Mouse (Mus musculus) ZHBTc4 (cell line): ENCODE data around the gene Ocln.

Experiments used
- DNase-seq: peaks from one replicate; pipeline ENCODE4 v3.0.0-alpha.2; 2011; ENCODE audit warnings: low read depth, low spot score

Ocln gene

DNA sequence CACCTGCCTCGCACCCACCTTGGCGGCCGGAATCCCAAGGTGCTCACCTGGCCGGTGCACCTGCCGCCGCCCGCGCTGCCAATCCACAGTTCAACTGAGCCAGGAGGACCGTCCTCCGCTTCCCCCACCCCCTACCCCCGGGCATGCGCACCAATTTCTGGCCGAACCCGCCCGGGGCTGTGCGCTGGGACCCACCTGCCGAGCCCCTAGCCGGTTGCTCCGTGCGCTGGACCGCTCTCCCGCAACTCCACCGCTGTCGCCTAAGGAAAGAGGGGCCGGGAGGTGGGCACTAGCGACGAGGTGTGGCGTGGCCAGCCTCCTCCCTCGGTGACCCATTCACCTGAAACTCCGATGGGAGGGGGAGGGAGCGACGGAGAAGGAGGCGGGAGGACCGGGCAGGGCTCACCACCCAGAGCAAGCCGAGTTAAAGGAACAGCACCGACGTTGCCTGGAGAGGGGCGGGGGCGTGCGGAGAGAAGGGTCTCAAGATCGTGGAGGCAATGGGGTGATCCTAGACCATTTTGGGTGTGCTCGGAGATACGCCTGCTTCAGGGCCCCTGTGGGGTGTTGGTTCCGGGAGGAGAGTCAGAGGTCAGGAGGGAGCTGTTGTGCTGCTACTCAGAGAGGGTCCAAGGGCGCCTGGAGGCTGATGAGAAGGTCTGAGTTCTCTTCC is at the start of gene Ocln:
Ocln (minus strand) TSS at position 350 of the 673 bp plus-strand sequence.
- DNase-seq, result peak; percentile 70

DNA sequence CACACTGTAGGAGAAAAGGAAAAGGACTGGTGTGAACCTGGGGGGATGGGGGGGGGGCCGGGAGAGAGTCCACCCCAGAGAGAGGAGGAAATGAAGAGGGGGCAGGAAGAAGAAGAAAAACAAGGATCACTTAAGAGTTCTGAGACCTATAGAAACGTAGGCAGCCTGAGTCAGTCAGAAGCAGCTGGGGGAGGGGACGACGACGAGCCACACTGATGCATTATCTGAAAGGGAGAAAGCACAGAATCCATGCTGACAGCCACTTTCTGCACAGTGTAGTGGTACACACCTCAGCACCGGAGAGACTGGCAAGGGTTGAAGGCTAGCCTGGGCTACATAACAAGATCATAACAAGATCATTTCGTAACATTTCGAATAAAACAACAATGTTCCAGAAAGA is 48.5 kb upstream of the Ocln start:
- DNase-seq, result no peak

DNA sequence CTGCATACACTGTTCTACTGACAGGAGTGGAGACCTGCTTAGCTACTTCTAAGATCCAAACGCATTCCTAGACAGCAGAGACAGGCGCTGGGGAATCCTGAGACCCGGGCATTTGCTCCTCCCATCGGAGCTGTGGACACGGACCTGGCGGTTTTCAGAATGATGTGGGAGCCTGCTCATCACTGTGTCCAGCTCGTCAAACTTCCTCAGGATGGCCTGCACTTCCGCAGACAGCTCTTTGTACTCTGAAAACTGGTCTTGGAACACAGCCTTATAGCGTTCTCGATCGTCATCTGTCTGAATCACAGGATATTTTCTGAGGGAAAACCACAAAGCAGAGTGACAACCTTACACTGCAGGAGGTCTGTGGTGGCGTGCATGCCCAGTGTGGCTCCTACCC is 47.8 kb upstream of the Ocln start:
- no peak for DNase-seq

DNA sequence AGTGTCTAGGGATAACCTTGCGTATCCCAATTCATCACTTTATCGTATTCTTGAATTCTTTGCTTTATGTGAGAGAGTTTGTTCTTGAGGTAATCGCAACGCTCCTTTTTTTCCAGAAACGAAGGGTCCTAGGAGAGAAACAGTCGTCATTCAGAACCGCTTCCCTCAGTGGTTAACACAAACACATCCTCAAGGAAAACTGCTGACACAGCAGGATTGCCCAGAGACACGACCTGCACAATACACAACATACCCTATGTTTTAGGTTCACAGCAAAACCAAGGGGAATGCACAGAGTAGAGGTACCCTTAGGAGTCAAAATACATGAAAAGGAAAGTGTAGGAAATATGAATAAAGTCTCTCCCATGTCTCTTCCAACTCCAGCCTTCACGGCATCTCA is 44.8 kb upstream of the Ocln start:
- DNase-seq, result no peak

DNA sequence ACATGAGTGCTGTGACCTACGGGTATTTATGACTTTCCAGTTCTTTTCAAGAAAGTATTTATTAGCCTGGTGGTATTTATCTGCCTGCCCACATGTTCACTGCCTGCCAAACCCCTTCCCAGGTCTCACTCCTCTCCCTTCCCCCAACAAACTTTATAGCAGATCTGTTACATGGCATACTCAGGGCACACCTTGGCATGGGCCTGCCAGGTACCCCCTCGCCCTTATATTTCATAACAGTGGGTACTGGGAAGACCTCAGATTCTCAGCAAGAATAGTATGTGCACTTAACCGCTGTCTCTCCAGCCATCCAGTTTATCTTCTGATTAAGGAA is 43.0 kb upstream of the Ocln start:
- no peak for DNase-seq

DNA sequence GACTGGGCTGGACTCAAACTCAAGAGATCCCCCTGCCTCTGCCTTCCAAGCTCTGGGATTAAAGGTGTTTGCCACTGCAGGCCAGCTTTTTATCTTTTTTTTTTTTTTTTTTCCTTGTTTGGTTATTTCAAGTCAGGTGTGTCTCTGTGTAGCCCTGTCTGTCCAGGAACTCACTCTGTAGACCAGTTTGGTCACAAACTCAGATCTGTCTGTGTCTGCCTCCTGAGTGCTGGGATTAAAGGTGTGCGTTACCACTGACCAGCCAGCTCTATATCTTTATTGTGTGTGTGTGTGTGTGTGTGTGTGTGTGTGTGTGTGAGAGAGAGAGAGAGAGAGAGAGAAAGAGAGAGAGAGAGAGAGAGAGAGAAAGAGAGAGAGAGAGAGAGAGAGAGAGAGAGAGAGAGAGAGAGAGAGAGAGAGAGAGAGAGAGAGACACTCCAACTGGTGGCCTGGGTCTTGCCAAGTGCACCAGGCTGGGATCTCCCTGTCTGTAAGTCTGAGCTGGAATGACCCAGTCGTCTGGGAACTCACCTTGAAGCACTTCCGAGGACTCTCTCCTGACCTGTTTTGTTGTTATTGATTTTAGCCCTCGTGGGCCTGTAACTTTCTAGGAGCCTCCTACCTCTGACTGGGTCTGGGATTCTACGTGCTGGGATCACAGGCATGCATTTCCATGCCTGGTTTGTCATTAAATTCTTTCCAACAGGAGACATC is 42.5 kb upstream of the Ocln start:
- DNase-seq, result no peak

DNA sequence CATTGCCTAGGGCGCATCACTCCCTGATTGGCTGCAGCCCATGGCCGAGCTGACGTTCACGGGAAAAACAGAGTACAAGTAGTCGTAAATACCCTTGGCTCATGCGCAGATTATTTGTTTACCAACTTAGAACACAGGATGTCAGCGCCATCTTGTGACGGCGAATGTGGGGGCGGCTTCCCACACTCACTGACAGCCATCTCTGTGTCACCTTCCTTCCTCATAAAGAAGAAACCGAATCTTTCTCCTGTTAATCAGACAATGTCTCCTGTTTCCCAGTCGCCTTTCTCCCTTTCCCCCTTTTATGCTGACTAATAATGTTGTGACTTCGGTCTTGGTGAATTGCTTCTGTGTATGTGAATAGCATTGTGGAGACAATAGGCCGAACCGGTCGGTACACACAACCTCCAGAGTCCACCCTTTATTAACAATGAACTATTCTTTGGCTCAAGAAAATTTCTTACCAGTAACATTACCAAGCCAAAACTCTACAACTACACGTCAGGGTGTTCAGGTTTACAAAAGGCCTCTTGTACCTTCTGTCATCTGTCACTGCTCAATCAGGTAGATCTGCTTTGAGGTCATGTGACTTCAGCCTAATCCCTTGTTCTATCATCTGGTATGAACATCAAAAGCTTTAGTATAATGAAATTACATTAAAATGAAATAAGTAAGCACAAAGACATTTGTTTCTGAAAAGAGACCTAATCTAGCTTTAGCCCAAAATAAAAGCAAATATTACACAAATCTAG is 41.7 kb upstream of the Ocln start:
- no peak for DNase-seq

DNA sequence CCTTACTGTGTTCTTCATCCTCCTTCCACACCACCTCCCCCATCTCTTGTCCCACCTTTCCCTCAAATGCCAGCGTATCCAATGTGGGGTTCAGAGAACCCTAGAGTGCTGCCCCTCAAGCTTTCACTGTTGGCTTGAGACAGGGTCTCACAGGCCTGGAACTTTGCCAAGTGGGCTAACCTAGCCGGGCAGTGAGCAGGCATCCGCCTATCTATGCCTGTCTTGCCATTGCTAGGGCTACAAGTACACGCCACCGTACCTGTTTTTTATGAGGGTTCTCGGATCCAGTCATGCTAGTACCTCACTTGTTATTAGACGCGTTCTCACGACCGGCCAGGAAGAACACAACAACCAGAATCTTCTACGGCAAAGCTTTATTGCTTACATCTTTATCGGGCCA is 36.1 kb upstream of the Ocln start:
- DNase-seq, result no peak

DNA sequence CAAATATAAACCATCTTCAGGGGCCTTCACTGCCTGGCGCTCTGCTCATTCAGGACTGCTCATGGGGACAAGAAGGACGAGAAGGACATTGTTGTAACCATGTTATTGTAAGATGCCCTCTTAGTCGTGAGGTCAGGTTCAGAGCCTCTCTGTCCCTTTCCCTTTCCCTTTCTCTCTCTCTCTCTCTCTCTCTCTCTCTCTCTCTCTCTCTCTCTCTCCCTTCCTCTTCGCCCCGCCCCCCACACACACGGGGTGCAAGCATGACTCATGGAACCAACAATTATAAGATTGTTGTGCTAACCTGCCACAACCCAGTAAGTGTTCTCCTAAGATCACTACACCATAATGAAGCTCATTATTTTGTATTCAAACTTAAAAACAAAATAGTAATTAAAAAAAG is 29.6 kb upstream of the Ocln start:
- DNase-seq, result no peak

DNA sequence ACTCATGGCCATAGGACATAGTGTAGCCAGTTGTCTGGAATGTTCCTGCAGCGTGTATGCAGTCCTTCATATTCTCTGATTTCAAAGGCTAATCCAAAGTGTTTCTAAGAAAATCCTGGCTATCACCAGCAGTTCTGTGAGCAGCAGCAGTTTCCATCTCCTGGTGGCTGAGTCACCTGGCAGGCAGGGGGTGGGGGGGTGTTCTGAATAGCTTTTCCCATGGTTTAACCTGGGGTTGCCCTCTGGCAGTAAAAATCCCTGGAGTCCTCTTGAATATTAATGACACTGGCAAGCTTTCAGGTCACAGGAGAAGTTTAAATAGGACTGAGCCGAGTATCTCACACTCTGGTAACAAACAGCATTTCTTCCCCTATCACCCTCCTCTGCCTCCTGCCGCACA is 29.2 kb upstream of the Ocln start:
- DNase-seq, result no peak

DNA sequence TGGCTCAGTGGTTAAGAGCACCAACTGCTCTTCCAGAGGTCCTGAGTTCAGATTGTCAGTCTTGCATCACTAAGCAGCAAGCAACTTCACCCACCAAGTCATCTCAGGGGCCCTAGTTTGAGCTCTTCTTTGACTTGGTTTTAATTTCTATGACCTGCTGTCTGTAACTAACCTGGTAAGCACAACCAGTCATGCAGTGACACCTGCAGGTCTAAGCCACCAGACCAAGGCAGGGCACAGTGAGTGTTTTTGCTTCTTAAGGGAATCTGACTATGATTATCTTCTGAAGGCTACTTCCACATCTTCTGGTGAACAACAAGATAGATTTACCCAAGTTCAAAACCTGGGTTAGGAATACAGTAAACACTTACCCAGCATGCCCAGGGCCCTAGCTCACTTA is 27.4 kb upstream of the Ocln start:
- DNase-seq, result no peak

DNA sequence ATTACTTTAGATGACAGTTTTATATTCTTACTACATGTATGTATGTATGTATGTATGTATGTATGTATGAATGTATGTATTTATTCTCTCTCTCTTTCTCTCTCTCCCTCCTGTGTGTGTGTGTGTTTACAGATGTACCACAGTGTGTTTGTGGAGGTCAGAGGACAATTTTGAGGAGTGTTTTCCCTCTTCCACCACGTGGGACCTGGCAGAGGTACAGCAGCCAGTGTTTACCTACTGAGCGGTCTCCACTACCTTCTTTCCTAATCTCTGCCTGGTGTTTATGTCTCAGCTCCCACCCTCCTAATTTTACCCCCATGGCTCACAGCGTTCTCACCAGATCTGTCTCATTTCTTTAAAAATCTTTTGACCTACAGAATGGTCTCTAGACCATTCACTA is 26.7 kb upstream of the Ocln start:
- DNase-seq, result no peak

DNA sequence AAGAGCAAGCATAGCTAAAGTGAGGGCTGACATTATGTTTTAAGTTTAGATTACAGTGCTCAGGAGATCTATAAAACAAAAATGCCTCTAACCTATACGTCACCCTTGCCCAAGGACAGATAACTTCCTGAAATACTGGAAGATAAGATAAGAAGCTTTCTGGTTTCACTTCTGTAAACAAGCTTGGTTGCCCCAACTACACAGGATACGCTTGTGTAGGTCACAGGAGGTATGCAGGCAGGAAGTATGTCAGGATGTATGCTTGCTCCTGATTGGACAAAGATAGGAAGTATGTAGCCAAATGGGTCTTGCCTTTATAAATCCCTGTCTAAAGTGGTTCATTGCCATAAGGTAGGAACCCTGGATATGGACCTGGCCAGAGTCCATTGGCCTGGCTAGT is 23.4 kb upstream of the Ocln start:
- DNase-seq, result no peak

DNA sequence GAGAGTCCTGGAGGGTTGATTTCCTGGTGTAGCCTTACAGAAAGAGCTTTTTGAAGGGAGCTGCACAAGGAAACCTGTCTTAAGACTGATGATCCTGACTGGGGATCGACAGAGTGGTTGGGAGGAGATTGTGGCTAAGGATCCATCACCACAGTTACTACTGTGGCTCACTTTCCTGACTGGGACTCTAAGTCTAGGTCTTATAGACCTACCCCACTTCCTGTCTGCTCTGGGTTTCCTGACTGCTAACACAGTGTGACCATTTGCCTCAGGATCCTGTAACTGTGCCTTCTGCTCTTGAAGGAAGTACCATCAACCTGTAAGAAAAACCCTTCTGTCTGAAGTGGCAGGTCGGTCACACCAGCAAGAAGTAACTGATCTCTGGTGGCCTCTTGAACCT is 18.2 kb upstream of the Ocln start:
- no peak for DNase-seq

DNA sequence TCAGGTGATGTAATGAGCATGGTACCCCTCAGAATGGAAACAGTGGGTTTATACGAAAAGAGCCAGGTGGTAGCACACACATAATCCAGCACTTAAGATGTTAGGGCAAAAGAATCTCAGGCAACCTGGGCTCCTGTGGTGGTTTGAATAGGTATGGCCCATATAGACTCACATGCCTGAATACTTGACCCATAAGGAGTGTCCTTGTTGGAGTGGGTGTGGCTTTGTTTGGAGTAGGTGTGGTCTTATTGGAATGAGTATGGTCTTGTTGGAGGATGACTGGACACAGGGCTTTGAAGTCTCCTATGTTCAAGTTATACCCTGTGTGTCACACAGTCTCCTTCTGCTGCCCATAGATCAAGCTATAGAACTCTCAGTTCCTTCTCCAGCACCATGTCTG is 15.8 kb upstream of the Ocln start:
- peak; percentile 54 for DNase-seq

DNA sequence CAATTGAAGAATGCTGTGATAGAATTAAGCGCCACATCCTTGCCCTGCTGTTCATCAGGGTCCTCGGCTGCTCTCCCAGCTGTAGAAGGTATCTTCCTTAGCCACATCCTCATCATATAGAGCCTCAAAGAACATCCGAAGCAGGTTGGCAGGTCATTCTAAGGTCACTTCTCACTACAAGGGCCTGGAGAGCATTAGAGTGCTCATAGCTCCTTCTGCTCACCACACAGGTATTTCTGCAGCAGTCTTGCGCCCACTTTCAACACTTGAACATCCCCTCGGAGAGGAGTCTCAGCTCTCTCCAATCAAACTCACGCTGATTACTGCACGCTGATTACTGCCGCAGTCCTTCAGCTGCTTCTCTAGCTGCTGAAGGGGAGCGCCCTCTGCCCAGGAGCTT is 6.9 kb upstream of the Ocln start:
- no peak for DNase-seq

DNA sequence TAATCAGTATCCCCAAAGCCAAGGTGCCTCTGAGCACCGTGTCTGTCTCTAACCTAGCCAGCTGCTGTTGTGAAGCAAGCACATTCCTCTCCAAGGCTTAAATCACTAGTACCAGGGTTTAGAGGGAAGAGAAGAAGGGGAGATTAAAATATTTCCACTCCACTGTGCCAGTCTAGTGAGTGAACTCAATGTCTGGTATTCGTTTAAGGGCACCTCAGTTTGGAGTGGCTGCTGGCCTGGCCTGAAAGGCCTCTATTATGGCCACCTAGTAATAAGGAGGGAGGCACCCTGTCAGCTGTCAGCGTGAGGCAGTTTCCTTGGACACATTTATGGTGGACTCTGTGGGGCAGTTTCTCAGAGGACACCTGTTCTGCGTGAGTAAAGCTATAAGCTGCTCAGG is 4.5 kb upstream of the Ocln start:
- no peak for DNase-seq

DNA sequence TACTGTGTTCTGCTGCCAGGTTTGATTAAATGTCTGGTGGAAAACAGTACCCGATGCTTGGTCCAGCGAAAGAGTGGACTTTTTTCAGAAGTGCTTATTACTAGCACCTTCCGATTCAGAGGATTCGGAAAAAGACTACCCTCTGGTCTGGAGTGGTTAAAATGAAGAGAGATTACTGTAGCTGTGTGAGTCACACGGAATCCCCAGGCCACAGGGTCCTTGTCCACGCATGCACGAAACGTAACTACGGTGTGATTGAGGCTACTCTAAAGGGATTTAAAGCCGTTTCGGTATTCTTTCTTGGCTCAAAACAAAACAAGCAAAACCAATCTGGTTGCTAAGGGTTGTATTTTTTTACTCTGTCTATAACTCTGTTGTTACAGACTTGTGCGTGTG is 522 bp upstream of the Ocln start:
- no peak for DNase-seq

DNA sequence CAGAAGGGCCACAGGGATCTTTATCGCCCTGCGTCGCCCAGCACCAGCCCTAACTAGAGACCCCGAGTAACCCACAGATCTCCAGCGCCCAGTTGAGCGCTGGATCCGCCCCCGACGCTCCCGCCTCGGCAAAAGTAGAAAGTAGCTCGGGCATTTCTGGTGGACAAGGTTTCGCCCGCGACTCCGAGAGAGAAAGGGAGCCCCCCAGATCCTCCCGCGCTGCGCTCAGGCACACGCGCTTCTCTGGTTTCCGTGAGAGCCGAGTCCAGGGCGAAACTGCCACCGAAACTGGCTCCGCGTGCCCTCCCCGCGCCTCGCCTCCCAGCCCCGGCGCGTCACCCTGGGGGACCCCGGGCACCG is 529 bp downstream of the Ocln start:
- DNase-seq, result peak; percentile 54

DNA sequence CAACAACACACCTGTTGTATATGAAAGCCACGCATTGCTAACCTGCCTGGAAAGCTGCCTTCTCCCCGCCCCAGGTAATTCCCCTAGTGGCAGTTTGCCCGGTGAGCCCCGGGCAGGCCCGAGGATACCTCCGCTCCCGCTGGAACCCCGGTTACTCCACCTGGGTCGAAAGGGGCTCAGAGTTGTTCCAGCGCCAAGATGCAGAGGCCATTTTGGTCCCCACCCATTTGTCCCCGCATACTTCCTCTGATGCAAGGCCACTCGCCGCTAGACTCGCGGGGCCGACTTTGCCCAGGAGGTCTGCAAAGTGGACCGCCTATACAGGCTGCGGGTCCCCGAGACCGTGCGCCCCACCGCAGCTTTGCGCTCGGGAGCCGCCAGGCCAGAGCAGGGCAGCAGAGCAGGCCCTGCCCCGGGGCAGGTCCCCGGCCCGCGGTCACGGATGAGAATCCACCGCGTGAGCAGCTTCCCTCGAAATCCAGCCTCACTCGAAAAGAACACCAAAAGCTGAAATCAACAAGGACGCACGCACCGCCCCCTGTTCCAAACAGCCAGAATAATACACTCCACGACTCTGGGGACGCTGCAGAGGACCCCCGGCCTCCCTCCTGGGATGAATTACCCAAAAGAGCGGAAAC is 1.0 kb downstream of the Ocln start:
- DNase-seq, result peak; percentile 37

DNA sequence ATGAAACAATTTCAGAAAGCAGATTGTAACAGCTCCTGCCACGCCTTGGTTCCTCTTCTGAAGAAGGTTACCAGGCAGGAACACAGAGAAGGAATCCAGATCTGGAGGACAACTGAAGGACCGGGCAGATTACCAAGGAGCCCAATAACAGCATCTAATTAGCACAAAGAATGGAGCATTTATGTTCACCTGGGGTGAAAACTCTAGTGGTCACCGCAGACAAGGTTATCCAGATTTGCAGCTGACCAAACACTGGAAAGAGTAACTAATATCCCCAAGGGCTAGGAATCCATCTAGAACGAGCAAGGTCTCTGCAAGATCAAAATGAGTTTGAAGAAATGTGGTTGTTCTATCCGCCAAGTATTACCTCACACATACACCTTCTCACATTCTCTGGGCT is 5.2 kb downstream of the Ocln start:
- DNase-seq, result no peak

DNA sequence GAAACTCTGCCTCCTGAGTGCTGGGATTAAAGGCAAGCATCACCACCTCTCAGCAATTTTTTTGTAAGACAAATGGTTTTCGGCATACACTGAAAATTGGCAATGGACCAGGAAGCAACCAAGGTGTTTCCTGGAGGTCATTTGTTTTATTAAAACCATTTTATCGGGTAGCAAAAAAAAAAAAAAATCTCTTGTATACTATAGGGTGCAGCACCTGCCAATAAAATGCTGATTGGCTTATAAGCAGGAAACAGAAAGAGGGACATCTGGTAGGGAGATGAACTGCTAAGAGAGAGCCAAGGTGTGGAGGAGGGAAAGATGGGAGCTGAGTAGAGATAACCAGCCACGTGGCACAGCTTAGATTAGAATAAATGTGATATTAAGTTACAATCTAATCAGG is 7.0 kb downstream of the Ocln start:
- no peak for DNase-seq

DNA sequence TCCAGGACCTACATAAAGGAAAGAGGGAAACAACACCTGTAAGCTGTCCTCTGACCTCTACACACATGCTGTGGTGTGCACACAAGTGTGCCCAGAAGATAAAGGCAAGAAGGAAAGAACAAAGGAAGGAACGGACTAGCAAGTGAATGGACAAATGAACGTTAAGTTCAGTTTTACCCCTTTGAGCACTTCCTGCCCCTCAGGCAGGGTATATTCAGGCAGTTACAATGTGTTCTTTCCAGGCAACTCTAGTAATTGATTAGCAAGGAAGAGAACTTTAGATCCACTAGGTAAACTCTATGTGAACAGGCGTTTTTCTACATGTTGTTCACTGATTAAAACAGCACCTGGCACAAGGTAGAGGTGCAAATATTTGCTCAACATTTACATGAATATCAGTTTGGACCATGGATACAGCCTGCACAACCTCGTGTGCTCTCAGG is 8.3 kb downstream of the Ocln start:
- DNase-seq, result no peak
